Mouse (Mus musculus) cortical plate, adult 2 months (tissue): Measurements from ENCODE around the gene Ablim1.

Experiments used
- CTCF ChIP-seq: fragments of 200-500 bp; IDR thresholded peaks from 2 replicates; pipeline ENCODE4 v1.5.1; 2011; ENCODE audit warnings: mild to moderate bottlenecking, control low read depth, low read length; ENCODE audit not compliant: insufficient read depth; ENCODE audit errors: extremely low read depth
- POLR2A ChIP-seq: fragments of 200-500 bp; IDR thresholded peaks from 2 replicates; pipeline ENCODE4 v1.6.1; 2011; ENCODE audit warnings: mild to moderate bottlenecking, low read length, control low read depth; ENCODE audit not compliant: insufficient read depth; ENCODE audit errors: extremely low read depth

- no peak for TF ChIP-seq CTCF
- no peak for TF ChIP-seq POLR2A
Observed at GRCm38 (mm10) chr19:57237534-57237933, 77.2 kb downstream of the Ablim1 start.
